In genomic region chr3:49382290-49382689, GRCm38 (mm10) we compare ENCODE assay signal across 26 mouse cellular contexts.
"Had no signal": no experiment of that assay in that cellular context is flagged by ENCODE, and none has a peak within 500 bp of the region (broad histone marks: within the 10 kb centered on the region; RNA-seq: fewer than 3 reads in every experiment).

No protein-coding gene starts in this region.

- H3K36me3 ChIP-seq: heart, embryonic 10.5 days; heart, embryonic 12.5 days; hindbrain, embryonic 10.5 days; hindbrain, embryonic 12.5 days; intestine, embryonic 15.5 days; kidney, embryonic 15.5 days; limb, embryonic 13.5 days; limb, embryonic 15.5 days; liver, embryonic 12.5 days had no signal

- H3K9me3 ChIP-seq: intestine, embryonic 15.5 days; kidney, embryonic 15.5 days had no signal

- H3K27ac ChIP-seq: gastrocnemius, adult 2 months; heart, adult 2 months; heart, embryonic 10.5 days; hindbrain, embryonic 10.5 days; hindbrain, embryonic 12.5 days; hindbrain, embryonic 14.5 days; intestine, embryonic 15.5 days; kidney, embryonic 15.5 days; kidney, postnatal 0 days; limb, embryonic 13.5 days; limb, embryonic 15.5 days; liver, embryonic 12.5 days; liver, embryonic 14.5 days had no signal

- ATAC-seq: hindbrain, embryonic 16.5 days; inflammation-experienced regulatory T-cells, adult 6 months; intestine, embryonic 15.5 days; intestine, postnatal 0 days; liver, embryonic 12.5 days had no signal

- H3K9ac ChIP-seq: heart, embryonic 12.5 days; hindbrain, embryonic 12.5 days; hindbrain, embryonic 14.5 days; intestine, embryonic 15.5 days; kidney, embryonic 15.5 days; limb, embryonic 13.5 days; limb, embryonic 15.5 days; liver, embryonic 12.5 days; liver, embryonic 14.5 days had no signal

- H3K27me3 ChIP-seq: heart, embryonic 12.5 days; hindbrain, embryonic 12.5 days; intestine, embryonic 15.5 days; kidney, embryonic 15.5 days; limb, embryonic 13.5 days; limb, embryonic 15.5 days; liver, embryonic 12.5 days had no signal

- H3K4me2 ChIP-seq: heart, embryonic 12.5 days; hindbrain, embryonic 12.5 days; hindbrain, embryonic 14.5 days; intestine, embryonic 15.5 days; kidney, embryonic 15.5 days; limb, embryonic 13.5 days; limb, embryonic 15.5 days; liver, embryonic 12.5 days had no signal

- H3K4me1 ChIP-seq: heart, embryonic 10.5 days; heart, embryonic 12.5 days; hindbrain, embryonic 10.5 days; hindbrain, embryonic 12.5 days; intestine, embryonic 15.5 days; kidney, embryonic 15.5 days; limb, embryonic 13.5 days; limb, embryonic 15.5 days; liver, embryonic 12.5 days had no signal

- DNase-seq: gastrocnemius, adult 2 months; gastrocnemius, postnatal 10 days; gastrocnemius, postnatal 25 days; heart, adult 2 months; heart, postnatal 10 days; heart, postnatal 4 days; kidney, adult 18-20 months; kidney, adult 9 months; kidney, postnatal 14 days; kidney, postnatal 36 days; left cerebral cortex, postnatal 4 days had no signal

- H3K4me3 ChIP-seq: gastrocnemius, adult 2 months; heart, adult 2 months; heart, embryonic 10.5 days; heart, embryonic 12.5 days; hindbrain, embryonic 10.5 days; hindbrain, embryonic 12.5 days; intestine, embryonic 15.5 days; kidney, embryonic 15.5 days; limb, embryonic 13.5 days; limb, embryonic 15.5 days; liver, embryonic 12.5 days had no signal
